Mouse (Mus musculus): ENCODE measurements around the gene Mpg. TPM values are rescaled to one million over a fixed set of nuclear protein-coding genes. Genes with fewer than 3 reads are reported as not detected.

Mpg gene
- polyA plus RNA-seq, 1 experiment from 2014 or later: 44.1 TPM

DNA sequence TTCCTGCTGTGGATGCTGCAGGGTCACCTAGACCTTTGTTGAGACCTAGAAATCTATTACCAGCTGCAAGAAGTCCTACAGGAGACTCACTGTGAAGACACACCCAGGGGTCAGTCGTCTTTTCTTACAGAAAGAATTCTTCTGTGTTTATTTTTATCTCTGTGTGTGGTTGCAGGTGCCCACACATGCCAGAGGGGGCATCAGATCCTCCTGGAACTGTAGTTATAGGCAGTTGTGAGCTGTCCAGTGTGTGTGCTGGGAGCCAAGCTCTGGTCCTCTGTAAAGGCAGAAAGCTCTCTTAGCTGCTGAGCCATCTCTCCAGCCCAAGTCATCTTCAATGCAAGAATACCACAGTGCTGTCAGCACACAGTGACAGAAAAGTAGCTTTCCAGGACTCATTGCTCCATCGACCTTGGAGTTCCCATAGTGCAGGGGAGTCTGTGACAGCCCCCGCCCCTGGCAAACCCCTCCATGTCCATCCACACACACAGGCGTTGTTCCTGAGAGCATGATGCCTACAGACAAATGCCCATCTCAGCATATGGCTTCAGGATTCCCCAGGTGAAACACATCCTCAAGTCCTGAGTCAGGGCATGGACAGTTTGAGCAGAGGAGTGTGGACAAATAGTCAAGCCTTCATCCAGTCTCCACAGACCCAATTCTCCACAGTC, 2.9 kb upstream of the Mpg start:
- ATAC-seq (ENCODE audit: insufficient number of reproducible peaks, insufficient read depth, low FRiP score, low TSS enrichment, low read depth): no peak
- H3K4me1 ChIP-seq: peaks cover 77% of the 10 kb centered on the region
- WGBS: 74% methylated on average over 4 of the region's 4 CpGs
- H3K9me3 ChIP-seq: no peaks in the 10 kb centered on the region
- no peak overlapping the region for H3K9ac ChIP-seq
- H3K27me3 ChIP-seq: peaks cover 11% of the 10 kb centered on the region
- H3K27ac ChIP-seq: no peak overlapping the region
- H3K4me2 ChIP-seq: no peak overlapping the region; the same call in 1 of the 2 replicates
- no peak overlapping the region for H3K4me3 ChIP-seq
- H3K36me3 ChIP-seq: peaks cover 7% of the 10 kb centered on the region; the same call in 1 of the 2 replicates

- ATAC-seq (ENCODE audit: insufficient number of reproducible peaks, insufficient read depth, low FRiP score, low TSS enrichment, low read depth): no peak
- Histone ChIP-seq H3K4me2 (peak overlapping the region; percentile 33), H3K4me3 (no peak overlapping the region), H3K27ac (peak overlapping the region; percentile 92), H3K27me3 (peaks cover 11% of the 10 kb centered on the region), H3K4me1 (peaks cover 65% of the 10 kb centered on the region), H3K36me3 (peaks cover 18% of the 10 kb centered on the region), H3K9ac (peak overlapping the region; percentile 46; the same call in 1 of the 2 replicates), H3K9me3 (no peaks in the 10 kb centered on the region)
- 6% methylated on average over 4 of the region's 4 CpGs for WGBS
These were observed 1.7 kb upstream of the Mpg start for GRCm38 (mm10) chr11:32224468-32225139.

DNA sequence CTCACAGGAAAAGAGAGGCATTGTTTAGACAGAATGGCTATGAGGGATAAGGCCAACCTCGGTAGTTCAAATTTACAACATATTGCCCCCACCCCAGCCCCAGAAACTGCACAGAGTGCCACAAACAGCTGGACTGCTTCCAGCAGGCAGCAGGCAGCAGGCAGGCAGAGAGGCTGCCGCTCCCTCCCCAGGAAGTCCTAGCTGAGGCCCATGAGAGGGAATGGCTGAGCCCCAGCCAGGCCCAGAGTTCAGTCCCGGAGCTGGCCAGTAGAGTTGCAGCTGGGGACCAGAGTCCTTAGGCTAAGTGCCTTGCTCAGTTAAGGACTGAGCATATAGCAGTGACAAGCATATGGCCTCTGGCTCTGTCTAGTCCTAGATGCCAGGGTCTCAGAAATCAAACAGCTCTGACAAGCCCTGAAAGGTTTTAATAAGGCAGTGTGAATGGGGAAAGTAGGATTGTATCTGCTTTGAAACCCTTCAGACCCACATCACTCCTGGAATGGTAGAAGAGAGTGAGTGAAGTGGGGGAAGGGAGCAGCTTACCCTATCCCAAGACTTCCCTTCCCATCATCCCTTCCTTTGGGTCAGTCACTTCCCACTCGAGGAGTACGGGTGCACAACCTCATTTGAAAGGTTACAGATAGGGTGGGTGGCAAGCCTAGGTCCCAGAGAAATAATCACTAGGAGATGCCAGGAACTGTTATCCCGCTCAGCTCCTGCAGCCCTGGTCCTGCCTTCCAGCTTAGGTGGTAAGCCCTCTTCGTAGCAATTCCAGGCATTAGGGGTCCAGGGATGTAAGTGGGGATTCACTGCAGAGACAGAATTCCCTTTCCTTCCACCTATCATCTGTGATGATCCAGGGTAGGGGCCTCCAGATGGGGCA, 842 bp upstream of the Mpg start:
- no peak overlapping the region; the same call in 1 of the 2 replicates for H3K4me3 ChIP-seq
- peaks cover 57% of the 10 kb centered on the region for H3K4me1 ChIP-seq
- H3K9ac ChIP-seq: peak overlapping the region; percentile 46; the same call in 1 of the 2 replicates
- H3K36me3 ChIP-seq: peaks cover 27% of the 10 kb centered on the region
- peaks cover 11% of the 10 kb centered on the region for H3K27me3 ChIP-seq
- H3K27ac ChIP-seq: peak overlapping the region; percentile 92
- peak overlapping the region; percentile 81 for H3K4me2 ChIP-seq
- H3K9me3 ChIP-seq: no peaks in the 10 kb centered on the region
- WGBS: 49% methylated on average over 7 of the region's 7 CpGs
- ATAC-seq (ENCODE audit: insufficient number of reproducible peaks, insufficient read depth, low FRiP score, low TSS enrichment, low read depth): no peak

GRCm38 (mm10) chr11:32227041-32227440, 736 bp downstream of the Mpg start:
- 47% methylated on average over 1 of the region's 1 CpGs for WGBS
- Histone ChIP-seq H3K27me3 (peaks cover 11% of the 10 kb centered on the region), H3K4me1 (peaks cover 49% of the 10 kb centered on the region), H3K9me3 (no peaks in the 10 kb centered on the region), H3K9ac (peak overlapping the region; percentile 82), H3K4me2 (peak overlapping the region; percentile 81), H3K36me3 (peaks cover 43% of the 10 kb centered on the region), H3K27ac (no peak overlapping the region), H3K4me3 (peak overlapping the region; percentile 61)
- ATAC-seq (ENCODE audit: insufficient number of reproducible peaks, insufficient read depth, low FRiP score, low TSS enrichment, low read depth): no peak

DNA sequence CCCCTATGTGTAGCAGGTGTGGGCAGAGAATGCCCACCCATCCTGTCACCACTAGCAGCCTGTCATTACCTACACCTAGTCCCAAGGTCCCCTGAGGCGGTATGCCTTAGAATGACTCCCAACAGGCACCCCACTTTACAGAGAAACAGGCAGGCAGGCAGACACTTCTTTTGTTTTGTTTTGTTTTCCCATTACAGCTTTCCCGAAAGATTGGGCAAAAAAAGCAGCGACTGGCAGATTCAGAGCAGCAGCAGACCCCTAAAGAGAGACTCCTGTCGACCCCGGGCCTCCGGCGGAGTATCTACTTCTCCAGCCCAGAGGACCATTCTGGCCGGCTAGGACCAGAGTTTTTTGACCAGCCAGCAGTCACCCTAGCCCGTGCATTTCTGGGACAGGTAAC, 1.2 kb downstream of the Mpg start:
- no peak overlapping the region for H3K4me3 ChIP-seq
- H3K4me1 ChIP-seq: peaks cover 45% of the 10 kb centered on the region
- H3K4me2 ChIP-seq: peak overlapping the region; percentile 81; the same call in 1 of the 2 replicates
- no peak for ATAC-seq (ENCODE audit: insufficient number of reproducible peaks, insufficient read depth, low FRiP score, low TSS enrichment, low read depth)
- no peak overlapping the region for H3K27ac ChIP-seq
- peaks cover 11% of the 10 kb centered on the region for H3K27me3 ChIP-seq
- H3K9ac ChIP-seq: peak overlapping the region; percentile 82
- H3K9me3 ChIP-seq: no peaks in the 10 kb centered on the region
- 89% methylated on average over 9 of the region's 9 CpGs for WGBS
- peaks cover 48% of the 10 kb centered on the region for H3K36me3 ChIP-seq

DNA sequence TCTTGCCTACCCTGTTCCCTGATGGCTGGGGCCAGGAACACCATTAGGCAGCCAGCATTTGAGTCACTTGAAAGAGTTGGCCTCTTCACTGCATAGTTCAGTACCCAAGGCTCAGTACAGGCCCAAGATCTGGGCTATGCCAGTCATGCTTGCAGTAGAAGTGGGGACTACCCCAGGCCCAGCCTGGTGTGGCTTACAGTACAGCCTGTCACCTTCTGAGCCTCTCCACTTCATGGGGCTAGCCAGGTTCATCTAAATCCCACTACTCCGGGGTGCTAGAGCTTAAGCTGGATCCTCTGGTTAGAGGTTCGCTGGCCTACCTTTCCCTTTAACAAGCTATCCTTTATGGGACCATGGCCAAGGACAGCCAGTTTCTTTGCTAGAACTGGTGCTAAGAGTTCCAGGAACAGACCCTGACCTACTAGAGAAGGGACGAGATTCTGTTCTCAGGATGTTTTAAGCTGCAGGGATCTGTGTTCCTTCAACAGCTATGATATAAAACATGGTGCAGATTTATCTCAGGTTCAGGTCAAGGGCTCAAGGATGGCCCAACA, 2.1 kb downstream of the Mpg start:
- no peaks in the 10 kb centered on the region for H3K9me3 ChIP-seq
- H3K4me3 ChIP-seq: no peak overlapping the region
- H3K4me1 ChIP-seq: peaks cover 37% of the 10 kb centered on the region
- no peak overlapping the region for H3K4me2 ChIP-seq
- WGBS: 90% methylated on average over 3 of the region's 3 CpGs
- peaks cover 4% of the 10 kb centered on the region for H3K27me3 ChIP-seq
- H3K36me3 ChIP-seq: peaks cover 56% of the 10 kb centered on the region
- H3K9ac ChIP-seq: no peak overlapping the region
- no peak for ATAC-seq (ENCODE audit: insufficient number of reproducible peaks, insufficient read depth, low FRiP score, low TSS enrichment, low read depth)
- no peak overlapping the region for H3K27ac ChIP-seq

- H3K4me1 ChIP-seq: peaks cover 29% of the 10 kb centered on the region
- no peak overlapping the region for H3K4me3 ChIP-seq
- no peak for ATAC-seq (ENCODE audit: insufficient number of reproducible peaks, insufficient read depth, low FRiP score, low TSS enrichment, low read depth)
- no peaks in the 10 kb centered on the region for H3K27me3 ChIP-seq
- peaks cover 71% of the 10 kb centered on the region for H3K36me3 ChIP-seq
- H3K27ac ChIP-seq: no peak overlapping the region
- H3K4me2 ChIP-seq: no peak overlapping the region
- H3K9ac ChIP-seq: no peak overlapping the region
- 81% methylated on average over 4 of the region's 4 CpGs for WGBS
- no peaks in the 10 kb centered on the region for H3K9me3 ChIP-seq
These were observed 3.9 kb downstream of the Mpg start for GRCm38 (mm10) chr11:32230220-32230619.

- H3K4me1 ChIP-seq: peaks cover 29% of the 10 kb centered on the region
- H3K27ac ChIP-seq: no peak overlapping the region
- 86% methylated on average over 2 of the region's 2 CpGs for WGBS
- ATAC-seq (ENCODE audit: insufficient number of reproducible peaks, insufficient read depth, low FRiP score, low TSS enrichment, low read depth): no peak
- H3K9me3 ChIP-seq: no peaks in the 10 kb centered on the region
- H3K36me3 ChIP-seq: peaks cover 73% of the 10 kb centered on the region
- H3K4me3 ChIP-seq: no peak overlapping the region
- H3K27me3 ChIP-seq: no peaks in the 10 kb centered on the region
- H3K9ac ChIP-seq: no peak overlapping the region
- H3K4me2 ChIP-seq: no peak overlapping the region
These were observed 4.8 kb downstream of the Mpg start for GRCm38 (mm10) chr11:32231125-32231524.

GRCm38 (mm10) chr11:32232848-32233247, 6.5 kb downstream of the Mpg start:
- Histone ChIP-seq H3K27ac (no peak overlapping the region), H3K9me3 (no peaks in the 10 kb centered on the region), H3K36me3 (peaks cover 83% of the 10 kb centered on the region), H3K4me3 (no peak overlapping the region), H3K9ac (no peak overlapping the region), H3K27me3 (no peaks in the 10 kb centered on the region), H3K4me2 (no peak overlapping the region), H3K4me1 (peaks cover 28% of the 10 kb centered on the region)
- WGBS: 57% methylated on average over 10 of the region's 10 CpGs
- no peak for ATAC-seq (ENCODE audit: insufficient number of reproducible peaks, insufficient read depth, low FRiP score, low TSS enrichment, low read depth)

DNA sequence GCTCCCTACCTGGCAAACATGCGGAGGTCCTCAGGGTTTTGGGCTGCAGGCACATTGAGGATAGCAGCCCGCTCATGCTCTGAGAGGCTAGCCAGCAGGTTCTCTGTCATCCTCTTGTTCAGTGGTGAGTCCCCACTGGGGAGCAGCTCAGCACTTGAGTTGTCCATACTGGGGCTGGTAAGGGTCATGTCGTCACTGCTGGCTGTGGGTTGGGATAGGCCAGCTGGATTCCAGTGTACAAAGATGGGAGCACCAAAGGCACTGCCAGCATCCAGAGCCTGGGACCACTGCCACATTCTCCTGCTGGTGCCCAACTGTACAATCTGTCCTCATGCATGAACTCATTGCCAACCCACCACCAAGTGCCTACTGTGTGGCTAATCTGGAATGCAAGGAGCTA, 7.6 kb downstream of the Mpg start:
- Histone ChIP-seq H3K27me3 (no peaks in the 10 kb centered on the region), H3K9ac (no peak overlapping the region), H3K4me1 (peaks cover 28% of the 10 kb centered on the region), H3K36me3 (peaks cover 76% of the 10 kb centered on the region), H3K27ac (no peak overlapping the region), H3K4me2 (no peak overlapping the region), H3K9me3 (no peaks in the 10 kb centered on the region), H3K4me3 (no peak overlapping the region)
- ATAC-seq (ENCODE audit: insufficient number of reproducible peaks, insufficient read depth, low FRiP score, low TSS enrichment, low read depth): no peak
- WGBS: 94% methylated on average over 3 of the region's 3 CpGs

GRCm38 (mm10) chr11:32234816-32235485, 8.6 kb downstream of the Mpg start:
- 86% methylated on average over 6 of the region's 6 CpGs for WGBS
- H3K4me1 ChIP-seq: peaks cover 28% of the 10 kb centered on the region
- H3K9ac ChIP-seq: no peak overlapping the region
- no peaks in the 10 kb centered on the region for H3K9me3 ChIP-seq
- ATAC-seq (ENCODE audit: insufficient number of reproducible peaks, insufficient read depth, low FRiP score, low TSS enrichment, low read depth): no peak
- H3K4me2 ChIP-seq: no peak overlapping the region
- H3K27ac ChIP-seq: peak overlapping the region; percentile 28; the same call in 1 of the 2 replicates
- H3K36me3 ChIP-seq: peaks cover 73% of the 10 kb centered on the region
- H3K27me3 ChIP-seq: no peaks in the 10 kb centered on the region
- H3K4me3 ChIP-seq: no peak overlapping the region
